Mouse (Mus musculus): ENCODE measurements around the gene Bckdha. TPM values are rescaled to one million over a fixed set of nuclear protein-coding genes. Genes with fewer than 3 reads are reported as not detected.

The Bckdha gene
- polyA plus RNA-seq, 1 experiment, result 39.7 TPM

DNA sequence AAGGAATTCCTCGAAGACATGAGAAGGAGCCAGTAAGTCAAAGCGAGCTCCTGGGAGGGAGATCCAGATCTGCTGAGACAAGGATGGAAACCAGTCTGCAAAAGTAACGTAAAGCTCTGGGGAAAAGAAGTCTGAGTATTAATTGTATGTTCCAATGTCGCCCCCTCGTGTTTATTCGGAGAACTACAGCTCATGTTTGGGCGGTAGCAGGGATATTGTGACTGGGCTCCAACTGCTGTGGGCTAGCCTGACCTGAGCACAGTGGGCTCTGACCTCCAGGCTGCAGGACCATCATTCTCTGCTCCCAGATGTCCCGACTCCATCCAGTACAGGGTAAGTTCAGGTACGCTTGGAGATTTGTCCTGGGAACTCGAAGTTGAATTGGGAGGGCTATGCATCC is 59.1 kb downstream of the Bckdha start:
- Histone ChIP-seq H3K4me3 (replicated peaks) (peak overlapping the region; percentile 47), H3K9me3 (no peaks in the 10 kb centered on the region), H3K36me3 (replicated peaks; ENCODE audit: low read length) (no peaks in the 10 kb centered on the region), H3K27me3 (replicated peaks) (peaks cover 8% of the 10 kb centered on the region), H3K4me1 (peaks cover 17% of the 10 kb centered on the region)
- TF ChIP-seq GATA1 (IDR thresholded peaks at IDR 0.05; ENCODE audit: borderline replicate concordance, low read length), result no peak
- TF ChIP-seq FLI1 (IDR thresholded peaks at IDR 0.05; ENCODE audit: low read length), result no peak

GRCm38 (mm10) chr7:25593859-25594258 is 64.9 kb downstream of the Bckdha start:
- Histone ChIP-seq H3K36me3 (replicated peaks; ENCODE audit: low read length) (no peaks in the 10 kb centered on the region), H3K4me3 (replicated peaks) (no peak overlapping the region), H3K27me3 (replicated peaks) (peaks cover 16% of the 10 kb centered on the region), H3K9me3 (no peaks in the 10 kb centered on the region), H3K4me1 (peaks cover 29% of the 10 kb centered on the region)
- no peak for TF ChIP-seq GATA1 (IDR thresholded peaks at IDR 0.05; ENCODE audit: borderline replicate concordance, low read length)

DNA sequence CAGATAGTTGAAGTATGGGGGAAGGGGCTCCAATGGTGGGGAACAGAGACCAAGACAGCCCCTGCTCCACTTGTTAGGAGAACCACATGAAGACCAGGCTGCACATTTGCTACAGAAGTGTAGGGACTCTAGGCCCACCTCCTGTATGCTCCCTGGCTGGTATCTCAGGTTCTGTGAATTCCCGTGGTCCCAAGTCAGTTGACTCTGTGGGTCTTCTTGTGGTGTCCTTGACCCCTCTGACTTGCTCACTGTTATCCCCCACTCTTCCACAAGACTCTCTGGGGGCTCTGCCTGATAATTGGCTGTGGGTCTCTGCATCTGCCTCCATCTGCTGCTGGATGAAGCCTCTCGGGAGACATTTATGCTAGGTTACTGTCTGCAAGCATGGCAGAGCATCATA is 67.6 kb downstream of the Bckdha start:
- Histone ChIP-seq H3K36me3 (replicated peaks; ENCODE audit: low read length) (no peaks in the 10 kb centered on the region), H3K9me3 (no peaks in the 10 kb centered on the region), H3K27me3 (replicated peaks) (peaks cover 8% of the 10 kb centered on the region), H3K4me3 (replicated peaks) (no peak overlapping the region), H3K4me1 (peaks cover 29% of the 10 kb centered on the region)
- TF ChIP-seq GATA1 (IDR thresholded peaks at IDR 0.05; ENCODE audit: borderline replicate concordance, low read length), result no peak
- no peak for TF ChIP-seq FLI1 (IDR thresholded peaks at IDR 0.05; ENCODE audit: low read length)

DNA sequence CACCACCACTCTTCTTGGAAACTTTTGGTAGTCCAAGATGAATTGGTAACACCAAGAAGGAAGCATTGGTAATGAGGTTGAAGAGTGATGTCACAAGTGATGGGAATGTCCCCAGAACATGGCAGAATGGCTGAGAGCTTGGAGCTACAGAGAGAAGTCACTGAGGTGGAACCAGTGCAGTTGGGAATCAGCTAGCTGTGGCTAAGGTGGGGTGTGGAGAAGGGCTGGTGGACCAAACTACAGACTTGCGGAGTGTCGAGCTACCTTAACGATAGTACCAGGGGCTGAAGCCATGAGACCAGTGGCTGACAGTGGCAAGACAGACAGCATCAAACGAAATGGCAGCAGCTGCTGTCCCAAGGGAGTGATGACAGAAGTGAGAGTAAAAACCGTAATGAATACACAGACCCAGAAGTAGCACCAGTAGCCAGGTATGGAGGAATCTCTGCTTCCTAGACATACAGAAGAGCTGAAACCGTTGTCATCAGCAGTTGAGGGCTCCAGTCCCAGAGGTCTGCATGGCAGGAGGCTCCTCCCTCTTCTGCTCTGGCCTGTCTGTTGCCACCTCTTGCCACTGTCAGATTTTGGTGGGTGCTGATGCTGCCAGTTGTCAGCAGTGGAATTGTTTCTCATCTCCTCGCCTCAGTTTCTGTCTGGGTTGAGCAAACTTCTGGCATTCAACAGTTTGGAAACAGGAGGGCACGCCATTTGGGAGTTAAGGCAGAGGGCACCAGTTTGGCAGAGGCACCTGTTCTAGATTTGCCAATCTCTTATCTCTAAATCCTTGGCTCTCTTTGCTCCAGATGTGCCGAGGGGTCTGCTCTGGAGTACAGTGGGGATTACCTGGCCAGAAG is 73.2 kb downstream of the Bckdha start:
- H3K4me3 ChIP-seq (replicated peaks), result no peak overlapping the region
- peaks cover 25% of the 10 kb centered on the region for H3K27me3 ChIP-seq (replicated peaks)

DNA sequence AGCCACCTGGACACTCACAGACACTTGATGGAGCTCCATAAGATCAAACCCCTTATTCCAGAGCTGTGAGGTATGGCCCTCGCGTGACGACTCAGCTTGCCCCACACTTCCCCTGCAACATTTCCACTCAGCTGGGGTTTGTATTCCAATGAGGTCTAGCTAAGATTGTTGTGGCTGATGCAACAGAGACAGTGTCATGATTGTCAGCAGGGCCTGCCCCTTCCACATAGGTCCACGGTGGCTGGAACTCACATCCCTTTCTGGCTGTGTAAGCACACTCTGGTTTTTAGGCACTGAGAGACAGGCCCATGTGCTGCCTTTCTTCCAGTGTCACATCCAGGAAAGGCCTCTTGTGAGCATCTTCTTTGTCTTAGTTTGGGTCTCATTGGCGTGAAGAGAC is 74.1 kb downstream of the Bckdha start:
- Histone ChIP-seq H3K36me3 (replicated peaks; ENCODE audit: low read length) (no peaks in the 10 kb centered on the region), H3K4me1 (no peaks in the 10 kb centered on the region), H3K27me3 (replicated peaks) (peaks cover 25% of the 10 kb centered on the region), H3K9me3 (peaks cover 17% of the 10 kb centered on the region), H3K4me3 (replicated peaks) (no peak overlapping the region)
- no peak for TF ChIP-seq GATA1 (IDR thresholded peaks at IDR 0.05; ENCODE audit: borderline replicate concordance, low read length)
- no peak for TF ChIP-seq FLI1 (IDR thresholded peaks at IDR 0.05; ENCODE audit: low read length)

More for the DNA sequence above, 73.2 kb downstream of the Bckdha start:
- Histone ChIP-seq H3K4me1 (no peaks in the 10 kb centered on the region), H3K36me3 (replicated peaks; ENCODE audit: low read length) (no peaks in the 10 kb centered on the region), H3K9me3 (peaks cover 17% of the 10 kb centered on the region)
- no peak for TF ChIP-seq FLI1 (IDR thresholded peaks at IDR 0.05; ENCODE audit: low read length)

DNA sequence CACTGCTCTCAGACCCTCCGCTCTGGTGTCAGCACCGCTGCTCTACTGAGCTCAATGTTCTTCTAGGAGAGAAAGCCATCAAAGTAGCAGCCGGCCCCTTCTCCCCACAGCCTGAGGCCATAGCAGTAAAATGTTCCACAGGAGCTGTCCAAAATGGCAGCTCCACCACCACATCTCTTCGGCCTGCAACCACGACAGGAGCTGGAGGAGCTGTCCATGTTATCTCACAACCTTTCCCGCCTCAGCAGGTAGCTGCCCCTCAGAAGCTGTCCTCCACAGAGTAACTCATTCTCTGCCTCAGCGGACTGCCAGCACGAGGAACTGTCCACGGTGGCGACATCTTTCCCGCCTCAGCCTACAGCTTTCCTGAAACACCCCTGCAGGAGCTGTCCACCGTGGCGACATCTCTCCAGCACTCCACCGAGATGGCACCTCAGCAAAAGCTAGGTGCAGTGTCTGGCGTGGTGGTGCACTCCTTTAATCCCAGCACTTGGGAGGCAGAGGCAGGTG is 76.4 kb downstream of the Bckdha start:
- no peak for TF ChIP-seq GATA1 (IDR thresholded peaks at IDR 0.05; ENCODE audit: borderline replicate concordance, low read length)
- no peak for TF ChIP-seq FLI1 (IDR thresholded peaks at IDR 0.05; ENCODE audit: low read length)
- peaks cover 25% of the 10 kb centered on the region for H3K27me3 ChIP-seq (replicated peaks)
- no peak overlapping the region for H3K4me3 ChIP-seq (replicated peaks)
- peaks cover 33% of the 10 kb centered on the region for H3K9me3 ChIP-seq
- no peaks in the 10 kb centered on the region for H3K36me3 ChIP-seq (replicated peaks; ENCODE audit: low read length)
- no peaks in the 10 kb centered on the region for H3K4me1 ChIP-seq

Other genes starting within 250 kb of the Bckdha start
- gene Cxcl17, start 246.1 kb downstream of the Bckdha start, polyA plus RNA-seq (2012; ENCODE audit: insufficient read depth, low replicate concordance), result not detected in 2 replicates
- 1.4 TPM in 1 of 2 replicates, not detected in the other for gene Ceacam1, start 181.4 kb downstream of the Bckdha start, polyA plus RNA-seq (2012; ENCODE audit: insufficient read depth, low replicate concordance)
- gene Ceacam2, start 119.1 kb downstream of the Bckdha start, polyA plus RNA-seq (2012; ENCODE audit: insufficient read depth, low replicate concordance), result 1.4 and 2.9 TPM in 2 replicates
- gene Erich4, start 43.1 kb downstream of the Bckdha start, polyA plus RNA-seq (2012; ENCODE audit: insufficient read depth, low replicate concordance), result not detected in 2 replicates
- gene Dmac2, start 39.6 kb downstream of the Bckdha start, polyA plus RNA-seq (2012; ENCODE audit: insufficient read depth, low replicate concordance), result 18.7 and 29.5 TPM in 2 replicates
- gene B3gnt8, start 32.3 kb downstream of the Bckdha start, polyA plus RNA-seq (2012; ENCODE audit: insufficient read depth, low replicate concordance), result 12.5 TPM in 1 of 2 replicates, not detected in the other
- gene Exosc5, start 183 bp upstream of the Bckdha start, polyA plus RNA-seq (2012; ENCODE audit: insufficient read depth, low replicate concordance), result 233 and 501 TPM in 2 replicates
- gene Tmem91, start 16.2 kb upstream of the Bckdha start, polyA plus RNA-seq (2012; ENCODE audit: insufficient read depth, low replicate concordance), result 4.3 and 4.7 TPM in 2 replicates
- gene B9d2, start 21.8 kb upstream of the Bckdha start, polyA plus RNA-seq (2012; ENCODE audit: insufficient read depth, low replicate concordance), result 89.8 and 105 TPM in 2 replicates
- gene Tgfb1, start 28.0 kb upstream of the Bckdha start, polyA plus RNA-seq (2012; ENCODE audit: insufficient read depth, low replicate concordance), result 4,315 and 7,169 TPM in 2 replicates
- gene Ccdc97, start 60.1 kb upstream of the Bckdha start, polyA plus RNA-seq (2012; ENCODE audit: insufficient read depth, low replicate concordance), result 30.5 and 39.5 TPM in 2 replicates
- 168 and 350 TPM in 2 replicates for gene Hnrnpul1, start 95.8 kb upstream of the Bckdha start, polyA plus RNA-seq (2012; ENCODE audit: insufficient read depth, low replicate concordance)
- gene Axl, start 129.7 kb upstream of the Bckdha start, polyA plus RNA-seq (2012; ENCODE audit: insufficient read depth, low replicate concordance), result 7.4 and 18.0 TPM in 2 replicates
- not detected in 2 replicates for gene Cyp2s1, start 157.9 kb upstream of the Bckdha start, polyA plus RNA-seq (2012; ENCODE audit: insufficient read depth, low replicate concordance)
- gene Cyp2b10, start 238.6 kb upstream of the Bckdha start, polyA plus RNA-seq (2012; ENCODE audit: insufficient read depth, low replicate concordance), result 2.3 TPM in 1 of 2 replicates, not detected in the other

Data from megakaryocyte, embryonic 14.5 days (primary cell).